Mouse (Mus musculus) embryo, embryonic 10.5 days (tissue): ENCODE data around the gene Shisa9.

Experiments used
- DNase-seq: peaks from one replicate; pipeline ENCODE4 v3.0.0-alpha.2; 2015; ENCODE audit warnings: low spot score

The Shisa9 gene

GRCm38 (mm10) chr16:12072573-12072972 is 88.7 kb downstream of the Shisa9 start:
- DNase-seq = no peak

DNA sequence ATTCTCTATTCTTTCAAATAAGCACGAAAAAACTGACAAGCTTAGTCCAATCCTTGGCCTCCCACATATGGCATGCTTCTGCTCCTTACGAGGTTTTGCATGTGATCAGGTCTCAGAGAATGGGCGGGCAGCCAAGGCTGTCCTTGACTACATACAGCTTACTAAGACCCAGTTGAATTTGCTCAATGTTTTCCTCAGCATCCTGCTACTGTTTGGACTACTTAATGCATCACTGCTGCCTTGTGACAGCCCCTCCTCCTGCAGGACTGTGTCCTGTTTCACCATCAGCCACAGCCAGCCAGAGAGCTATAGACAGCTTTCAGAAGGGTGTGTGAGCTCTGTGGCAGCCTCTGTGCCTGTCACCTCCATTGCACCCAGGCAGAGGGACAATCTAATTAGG is 92.4 kb downstream of the Shisa9 start:
- DNase-seq = no peak

DNA sequence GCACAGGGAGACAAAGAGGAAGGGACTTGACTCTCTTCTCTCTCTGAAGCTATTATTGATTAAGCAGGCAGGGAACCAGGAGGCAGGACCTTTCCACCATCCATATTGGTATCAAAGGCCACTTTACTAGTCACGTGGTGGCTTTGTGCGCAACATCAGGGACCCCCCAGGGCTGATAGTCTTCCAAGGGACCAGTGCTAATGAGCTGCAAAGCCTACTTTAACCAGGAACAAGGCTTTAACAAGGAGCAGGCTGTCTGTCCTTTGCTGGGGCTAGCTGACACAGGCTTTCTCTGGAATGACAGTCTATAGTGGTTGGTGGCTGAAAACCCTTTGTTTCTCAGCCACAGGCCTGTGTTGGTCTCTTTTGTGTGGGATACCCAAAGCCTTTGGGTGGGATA is 92.8 kb downstream of the Shisa9 start:
- peak; percentile 1 for DNase-seq

DNA sequence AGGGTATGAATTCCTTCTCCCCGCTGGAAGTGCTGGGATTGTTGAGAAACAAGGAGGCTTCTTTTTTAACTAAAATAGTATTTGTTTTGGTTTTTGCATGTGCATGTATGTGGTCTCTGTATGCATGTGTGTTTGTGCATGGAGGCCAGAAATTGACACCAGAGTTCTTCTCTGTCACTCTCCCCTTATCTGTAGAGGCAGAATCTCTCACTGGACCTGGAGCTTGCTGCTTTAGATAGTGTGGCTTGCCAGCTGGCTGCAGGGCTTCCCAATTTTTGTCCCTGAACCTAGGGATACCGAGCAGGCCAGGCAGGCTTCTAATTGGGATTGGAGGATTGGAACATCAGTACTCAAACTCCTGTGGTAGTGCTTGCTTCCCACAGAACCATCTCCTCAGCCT is 99.2 kb downstream of the Shisa9 start:
- DNase-seq = no peak

DNA sequence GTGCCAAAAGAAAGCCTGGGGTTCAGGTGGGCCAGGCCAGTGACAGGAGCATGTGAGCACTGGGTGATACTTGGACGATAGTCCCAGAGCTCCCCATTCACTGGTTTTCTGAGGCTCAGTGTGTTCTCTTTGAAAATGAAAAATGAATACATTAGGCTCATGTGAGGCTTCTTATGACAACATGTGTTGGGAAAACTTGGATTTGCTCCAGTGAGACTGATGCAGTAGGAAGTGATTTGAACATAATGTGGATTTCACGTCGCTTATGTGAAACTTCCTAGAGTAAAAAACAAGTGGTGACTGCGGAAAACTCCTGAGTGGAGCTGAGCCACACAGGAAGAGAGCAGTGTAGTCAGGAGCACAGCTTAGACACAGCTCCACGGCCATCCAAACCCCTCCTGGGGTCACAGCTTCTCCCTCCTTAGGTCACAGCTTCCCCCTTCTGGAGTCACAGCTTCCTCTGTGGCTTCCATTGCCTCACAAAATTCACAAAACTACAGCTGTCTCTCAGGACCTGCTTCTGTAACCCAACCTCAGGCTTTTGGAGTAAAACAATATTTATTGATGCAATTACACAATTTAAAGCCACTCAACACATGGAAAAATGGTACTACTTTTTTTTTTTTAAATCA is 106.8 kb downstream of the Shisa9 start:
- no peak for DNase-seq

DNA sequence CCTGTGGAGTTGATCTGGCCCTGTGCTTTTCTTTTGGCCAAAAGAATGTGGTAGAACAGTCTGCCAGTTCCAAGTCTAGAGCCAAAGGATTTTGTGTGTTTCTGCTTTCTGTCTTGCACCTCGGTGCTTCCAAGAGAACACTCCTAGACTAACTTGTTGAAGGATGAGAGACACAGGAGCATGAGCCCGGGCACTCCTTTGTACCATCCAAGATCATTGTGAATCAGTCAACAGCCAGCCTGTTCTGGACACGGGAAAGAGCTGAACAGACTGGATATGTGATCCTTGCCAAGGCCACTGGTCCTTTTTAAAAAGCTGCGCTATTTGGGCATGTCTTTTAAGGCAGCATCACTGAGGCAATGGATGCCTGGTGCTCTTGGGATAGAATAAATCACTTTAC is 109.3 kb downstream of the Shisa9 start:
- no peak for DNase-seq

GRCm38 (mm10) chr16:12094784-12095315 is 110.9 kb downstream of the Shisa9 start:
- DNase-seq = no peak

DNA sequence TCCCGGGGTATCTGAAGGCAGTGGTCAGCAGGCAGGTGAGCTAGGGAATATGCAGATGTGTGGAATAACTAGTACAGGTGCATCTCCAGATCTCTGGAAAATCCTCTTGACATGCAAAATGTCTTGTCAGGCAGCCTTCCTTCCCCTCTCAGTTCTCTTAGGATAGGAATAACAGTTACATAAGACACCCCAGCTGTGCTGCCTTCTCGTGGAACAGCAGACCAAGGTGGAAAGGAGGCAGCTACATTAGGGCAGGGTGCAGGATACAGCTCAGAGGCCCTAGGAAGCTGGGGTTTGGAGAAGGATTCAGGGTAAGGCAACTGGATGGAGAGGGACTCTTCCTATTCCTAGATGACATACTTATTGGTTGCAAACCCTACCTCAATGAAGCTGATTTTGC is 111.5 kb downstream of the Shisa9 start:
- DNase-seq = no peak

DNA sequence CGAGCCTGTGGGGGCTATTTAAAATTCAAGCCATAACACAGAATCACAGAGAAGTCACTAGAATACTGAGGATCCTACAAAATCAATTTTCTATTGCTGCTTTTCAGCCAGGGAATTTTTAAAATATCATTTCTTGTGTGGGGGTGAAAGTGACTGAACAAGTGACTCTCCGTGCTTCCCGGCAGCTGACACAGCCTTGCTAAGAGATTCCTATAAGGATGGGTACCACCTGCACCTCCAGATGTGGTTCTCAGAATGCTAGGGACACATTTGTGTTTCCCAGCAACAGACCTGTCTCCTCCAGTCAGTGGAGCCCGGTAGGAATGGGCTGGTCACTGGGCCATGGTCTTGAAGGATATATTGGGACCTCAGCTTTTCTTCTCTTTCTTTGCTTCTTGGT is 124.5 kb downstream of the Shisa9 start:
- DNase-seq = no peak

- no peak for DNase-seq
These were observed 127.0 kb downstream of the Shisa9 start for GRCm38 (mm10) chr16:12110851-12111437.

DNA sequence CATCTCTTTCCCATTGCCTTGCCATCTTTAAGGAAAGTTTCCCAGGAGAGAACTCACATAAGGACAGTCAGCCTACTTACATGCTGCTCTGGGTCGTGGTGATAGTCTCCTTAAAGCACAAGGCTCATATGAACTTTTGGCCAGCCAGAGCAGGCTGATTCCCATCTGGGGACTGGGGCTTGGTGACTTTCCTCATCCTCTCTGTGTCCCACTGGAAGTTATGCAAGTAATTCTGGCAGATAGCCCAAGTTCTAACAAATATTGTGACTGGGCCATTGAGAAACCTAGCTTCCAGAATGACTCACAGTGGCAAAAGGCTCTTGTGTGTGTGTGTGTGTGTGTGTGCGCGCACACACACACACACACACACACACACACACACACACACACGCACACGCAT is 130.5 kb downstream of the Shisa9 start:
- no peak for DNase-seq

- DNase-seq = peak; percentile 2
These were observed 131.3 kb downstream of the Shisa9 start for GRCm38 (mm10) chr16:12115040-12115856.

DNA sequence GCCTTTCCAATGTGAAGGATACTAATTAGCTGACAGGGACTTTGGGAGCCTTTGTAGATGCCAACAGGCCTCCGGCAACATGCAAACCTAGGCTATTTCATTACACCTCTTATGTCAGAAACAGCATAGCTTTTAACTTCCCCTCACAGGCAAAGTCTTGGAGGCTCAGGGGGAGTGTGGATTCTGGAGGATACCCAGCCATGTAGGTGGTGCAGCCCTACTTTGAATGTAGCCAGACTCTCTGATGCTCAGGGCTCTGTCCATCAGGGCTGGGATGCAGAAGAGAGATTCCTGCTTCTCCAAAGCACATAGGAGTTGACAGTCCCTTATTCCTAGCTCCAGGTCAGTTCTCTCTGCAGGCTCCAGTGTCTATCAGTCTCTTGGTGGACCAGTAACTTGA is 133.0 kb downstream of the Shisa9 start:
- DNase-seq = no peak

- DNase-seq = no peak
These were observed 135.6 kb downstream of the Shisa9 start for GRCm38 (mm10) chr16:12119463-12119862.

DNA sequence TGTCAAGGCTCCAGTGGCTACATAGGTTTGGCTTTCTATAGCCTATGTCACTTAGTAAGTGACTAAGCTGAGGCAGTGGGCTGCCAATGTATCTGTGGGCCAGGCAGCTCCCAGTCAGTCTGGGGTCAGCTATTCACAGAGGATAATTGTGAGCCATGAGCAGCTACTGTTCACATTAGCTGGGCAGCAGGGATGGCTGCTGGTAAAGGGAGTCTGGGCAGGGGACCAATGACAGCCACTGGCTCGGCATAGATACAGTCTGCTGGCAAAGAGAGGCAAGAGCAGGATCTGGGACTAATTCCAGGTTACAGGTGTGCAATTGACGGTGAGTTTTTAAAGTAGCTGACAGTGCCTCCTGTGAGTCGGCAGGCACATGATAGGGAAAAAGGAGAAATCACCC is 145.9 kb downstream of the Shisa9 start:
- no peak for DNase-seq

- no peak for DNase-seq
These were observed 162.8 kb downstream of the Shisa9 start for GRCm38 (mm10) chr16:12146666-12147065.

- no peak for DNase-seq
These were observed 168.1 kb downstream of the Shisa9 start for GRCm38 (mm10) chr16:12151986-12152385.

DNA sequence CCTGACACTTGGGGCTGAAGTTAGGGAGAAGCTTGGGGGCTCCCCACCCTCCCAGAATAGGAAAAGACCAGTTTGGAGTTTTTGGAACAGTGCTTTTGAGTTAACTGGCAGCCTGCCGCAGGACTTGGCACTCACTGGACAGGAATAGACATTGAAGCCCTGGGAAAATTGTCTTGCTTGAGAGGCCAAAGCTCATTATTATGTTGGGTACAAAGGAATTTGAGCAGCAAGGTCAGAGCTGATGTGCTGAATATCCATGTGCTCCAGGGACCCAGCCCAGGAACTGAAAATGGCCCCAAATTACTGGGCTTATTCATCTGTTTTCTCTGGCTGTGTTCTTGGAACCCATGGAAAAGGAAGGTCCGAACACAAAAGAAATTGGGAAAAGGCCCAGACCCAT is 170.6 kb downstream of the Shisa9 start:
- no peak for DNase-seq

GRCm38 (mm10) chr16:12173482-12174041 is 189.6 kb downstream of the Shisa9 start:
- no peak for DNase-seq

- no peak for DNase-seq
These were observed 194.1 kb downstream of the Shisa9 start for GRCm38 (mm10) chr16:12178031-12178430.

DNA sequence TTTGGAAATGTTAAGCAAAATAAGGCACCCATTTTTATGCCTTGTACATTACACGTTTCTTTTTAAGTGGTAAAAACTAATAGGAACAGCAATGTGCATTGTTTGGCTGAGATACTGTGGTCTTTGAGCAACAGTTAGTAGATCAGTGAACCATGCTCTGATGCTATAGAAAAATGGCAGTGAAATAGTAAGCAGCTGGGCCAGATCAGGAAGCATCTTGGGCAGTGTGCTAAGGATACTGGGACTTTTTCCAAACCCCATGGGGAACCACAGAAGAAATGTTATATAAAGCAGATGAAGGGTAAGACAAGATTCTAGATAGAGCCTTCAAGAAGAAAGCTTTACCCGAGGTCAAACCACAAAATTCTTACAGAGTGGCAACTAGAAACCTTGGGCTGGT is 205.8 kb downstream of the Shisa9 start:
- no peak for DNase-seq

DNA sequence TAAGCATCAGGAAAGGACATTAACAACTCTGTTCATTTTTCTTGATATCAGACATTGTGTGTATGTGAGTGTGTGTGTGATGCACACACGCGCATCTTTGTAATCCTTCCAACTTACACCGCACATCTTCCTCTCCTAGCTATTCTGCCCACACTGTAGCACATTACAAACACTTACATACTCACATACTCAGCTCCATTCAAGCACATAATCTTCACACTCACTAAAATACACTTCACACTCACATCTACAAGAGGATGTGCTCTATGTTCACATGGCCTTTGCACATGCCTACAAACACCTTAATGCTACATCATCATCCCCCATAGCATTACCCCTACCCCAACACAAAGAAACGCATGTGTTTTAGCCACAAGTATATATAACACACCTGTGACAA is 212.9 kb downstream of the Shisa9 start:
- DNase-seq = no peak

DNA sequence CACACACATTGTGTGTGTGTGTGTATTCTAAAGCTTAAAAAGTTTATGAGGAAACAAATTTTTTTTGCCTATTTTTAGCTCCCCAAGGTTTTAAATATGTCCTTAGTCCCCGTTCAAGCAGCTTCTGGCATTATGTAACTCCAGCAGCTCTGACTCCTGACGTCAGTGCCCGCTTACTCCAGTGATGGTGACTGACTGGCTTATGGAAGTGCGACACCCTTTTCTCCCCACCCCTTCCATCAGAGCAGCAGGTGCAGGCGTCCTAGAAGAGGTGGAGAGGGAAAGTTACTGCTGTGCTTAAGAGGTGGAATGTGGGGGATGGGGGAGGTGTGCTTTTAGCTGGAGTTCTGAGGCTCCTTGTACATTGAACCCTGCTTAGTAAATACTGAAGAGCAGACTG is 213.7 kb downstream of the Shisa9 start:
- DNase-seq = no peak
